Mouse (Mus musculus) layer of hippocampus, adult 18-20 months (tissue): ENCODE results near the gene Gm10112. TPM values are rescaled to one million over a fixed set of nuclear protein-coding genes. Genes with fewer than 3 reads are reported as not detected.

Source experiments
- DNase-seq, 2 experiments: peaks; one replicate each; pipeline ENCODE4 v3.0.0; 2022; ENCODE audit warnings: low spot score in 2 of 2
- long read RNA-seq: library from polyadenylated mRNA; stranded (forward); transcript quantifications from one replicate; pipeline ENCODE4 v2.0.0, GENCODE M21; 2021
- total RNA-seq, 2 experiments: library from RNA; stranded (reverse); gene quantifications; 2 replicates each; pipeline ENCODE4 v1.2.3; 2021

Gene Gm10112
- not detected for total RNA-seq
- long read RNA-seq: 0 reads

DNA sequence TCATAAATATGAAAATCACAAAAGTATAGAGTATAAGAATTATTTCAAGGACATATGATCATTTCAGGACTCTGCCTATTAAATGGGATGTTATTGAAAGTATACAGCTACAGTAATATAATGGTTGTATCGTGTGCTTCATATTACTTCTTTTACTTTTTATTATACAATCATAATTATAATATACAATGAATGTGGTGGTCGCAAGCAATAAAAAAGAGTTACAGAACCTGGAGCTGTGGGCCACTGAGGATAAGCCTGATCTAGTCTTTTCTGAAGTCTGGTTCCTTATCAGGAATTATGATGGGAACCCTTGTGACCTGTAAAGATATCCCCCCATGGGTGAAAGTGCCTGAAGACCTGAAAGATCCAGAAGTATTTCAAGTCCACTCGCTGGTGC is at the start of gene Gm10112:
Gm10112 (plus strand) TSS at position 301 of the 400 bp plus-strand sequence.
- DNase-seq: no peak

DNA sequence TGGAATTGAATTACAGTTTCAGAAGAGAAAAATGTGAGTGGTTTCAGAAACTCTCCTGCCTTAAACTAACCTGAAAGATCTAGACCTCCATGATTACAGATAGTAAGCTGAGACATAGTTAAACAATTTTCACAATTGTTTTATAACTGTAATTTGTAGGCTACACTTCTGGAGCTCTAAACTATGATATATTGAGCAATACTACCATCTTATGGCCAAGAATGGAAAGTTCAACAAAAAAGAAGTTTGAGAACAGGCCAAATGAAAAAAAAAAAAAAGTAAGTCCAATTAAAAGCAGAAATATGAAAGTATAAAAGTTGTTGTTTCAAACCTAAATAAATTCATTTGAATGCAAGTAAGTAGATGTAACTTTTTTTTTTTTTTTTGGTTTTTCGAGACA is 21.4 kb downstream of the Gm10112 start:
- DNase-seq: no peak

DNA sequence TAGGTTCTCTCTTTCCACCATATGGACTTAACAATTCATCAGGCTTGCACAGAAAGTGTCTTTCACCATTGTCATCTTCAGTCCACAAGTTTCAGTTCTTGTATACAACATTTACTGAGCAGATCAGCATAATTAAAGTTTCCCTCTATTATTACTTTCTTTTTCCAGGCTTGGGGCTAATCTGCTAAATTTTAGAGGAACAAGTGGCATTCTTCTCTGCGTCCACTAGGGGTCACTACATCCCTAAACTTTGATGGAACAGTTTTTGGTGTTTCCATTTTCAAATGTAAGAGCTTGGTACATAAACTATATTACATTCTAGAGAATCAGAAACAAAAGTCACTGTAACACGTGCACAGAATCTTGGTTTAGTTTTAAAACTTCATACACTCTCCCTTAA is 28.2 kb downstream of the Gm10112 start:
- DNase-seq: peak in 1 of 2 experiments; percentile 9

DNA sequence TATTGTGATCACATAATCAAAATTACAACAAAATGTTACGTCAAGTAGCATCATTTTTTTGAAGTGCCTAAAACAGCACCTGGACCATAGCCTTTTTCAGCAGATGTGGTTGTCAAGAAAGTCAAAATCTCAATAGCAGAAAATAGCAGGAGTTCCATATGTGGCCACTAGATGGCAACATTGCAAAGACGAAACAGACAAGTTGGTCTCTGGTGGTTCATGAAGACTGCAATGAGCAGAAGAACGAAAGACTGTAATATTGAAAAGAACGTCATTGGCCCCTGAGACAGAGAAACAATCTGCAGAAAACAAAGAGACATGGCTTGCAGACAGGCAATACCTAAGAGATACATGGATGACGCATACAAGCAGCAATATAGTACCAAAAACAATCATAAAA is 42.1 kb downstream of the Gm10112 start:
- DNase-seq: peak; percentile 25 to 74

Other genes with a start within 250 kb of the Gm10112 start
- not detected for gene Cylc1, start 57.9 kb upstream of the Gm10112 start, total RNA-seq